Mouse (Mus musculus) embryonic facial prominence, embryonic 11.5 days (tissue): ENCODE measurements around the gene Slc25a34. TPM values are rescaled to one million over a fixed set of nuclear protein-coding genes. Genes with fewer than 3 reads are reported as not detected.

Experiments
- ATAC-seq: fragments of 200-750 bp; cut with Nextera tagmentation; replicated peaks from 2 replicates; pipeline ENCODE4 v1.8.0; 2017; ENCODE audit warnings: low read depth; ENCODE audit not compliant: insufficient number of reproducible peaks, low FRiP score, low TSS enrichment
- DNase-seq: peaks from one replicate; pipeline ENCODE4 v3.0.0-alpha.2; 2015; ENCODE audit warnings: low spot score
- H3K27ac ChIP-seq: fragments of 300-500 bp; sonication (generic); replicated peaks from 2 replicates; pipeline ENCODE4 v1.5.1; 2014; ENCODE audit warnings: mild to moderate bottlenecking, low read depth, low read length, control low read depth
- H3K27me3 ChIP-seq: fragments of 300-500 bp; sonication (generic); 2 replicates; pipeline ENCODE4 v1.6.1; 2014; ENCODE audit warnings: mild to moderate bottlenecking, low read length, moderate library complexity, mixed read lengths; ENCODE audit not compliant: control insufficient read depth, insufficient read depth
- H3K36me3 ChIP-seq: fragments of 300-500 bp; sonication (generic); replicated peaks from 2 replicates; pipeline ENCODE4 v1.6.1; 2014; ENCODE audit warnings: low read depth, mild to moderate bottlenecking, low read length, moderate library complexity, mixed read lengths; ENCODE audit not compliant: control insufficient read depth, insufficient read depth
- H3K4me1 ChIP-seq: fragments of 300-500 bp; sonication (generic); 2 replicates; pipeline ENCODE4 v1.6.1; 2014; ENCODE audit warnings: low read length, mixed read lengths; ENCODE audit not compliant: control insufficient read depth, insufficient read depth
- H3K4me2 ChIP-seq: fragments of 300-500 bp; sonication (generic); 2 replicates; pipeline ENCODE4 v1.6.1; 2014; ENCODE audit warnings: low read depth, mild to moderate bottlenecking, control low read depth, low read length, moderate library complexity
- H3K4me3 ChIP-seq: fragments of 300-500 bp; sonication (generic); 2 replicates; pipeline ENCODE4 v1.5.1; 2014; ENCODE audit warnings: low read depth, low read length, control low read depth
- H3K9ac ChIP-seq: fragments of 300-500 bp; sonication (generic); replicated peaks from 2 replicates; pipeline ENCODE4 v1.6.1; 2014; ENCODE audit warnings: mild to moderate bottlenecking, control low read depth, low read length
- H3K9me3 ChIP-seq: fragments of 300-500 bp; sonication (generic); replicated peaks from 2 replicates; pipeline ENCODE4 v1.6.1; 2016; ENCODE audit warnings: mild to moderate bottlenecking, low read length, inconsistent platforms, mixed read lengths; ENCODE audit not compliant: control insufficient read depth
- WGBS: fragments of 180-500 bp; shearing (Covaris S2); extraction: QIAGEN DNeasy Blood & Tissue Kit; methylation state at CpG from one replicate; pipeline ENCODE4 v1.1.7; 2014; 5-methylcytosine and 5-hydroxymethylcytosine counted together
- polyA plus RNA-seq: library from polyadenylated mRNA; unstranded; fragments of >200 nt; fragmentation: Nextera tagmentation; extraction: Ambion mirVana; gene quantifications from 2 replicates; pipeline ENCODE4 v1.2.1, GENCODE M21; 2014

The Slc25a34 gene
- polyA plus RNA-seq, 1 experiment from 2014 or later, result not detected

GRCm38 (mm10) chr4:141660884-141661283 lies 37.3 kb upstream of the Slc25a34 start:
- Histone ChIP-seq H3K4me3 (no peak overlapping the region), H3K27me3 (no peaks in the 10 kb centered on the region), H3K27ac (no peak overlapping the region), H3K4me1 (peaks cover 5% of the 10 kb centered on the region), H3K9me3 (no peaks in the 10 kb centered on the region), H3K4me2 (no peak overlapping the region), H3K36me3 (no peaks in the 10 kb centered on the region), H3K9ac (no peak overlapping the region)
- DNase-seq (no peak), ATAC-seq (no peak)
- 92% methylated on average over 11 of the region's 11 CpGs for WGBS

- no peak overlapping the region for H3K27ac ChIP-seq
- peak; percentile 28 for DNase-seq
- 41% methylated on average over 4 of the region's 4 CpGs for WGBS
- no peak for ATAC-seq
- H3K36me3 ChIP-seq, result no peaks in the 10 kb centered on the region
- H3K4me1 ChIP-seq, result peaks cover 4% of the 10 kb centered on the region
- no peaks in the 10 kb centered on the region for H3K27me3 ChIP-seq
- H3K4me2 ChIP-seq, result no peak overlapping the region
- no peak overlapping the region for H3K4me3 ChIP-seq
- H3K9ac ChIP-seq, result no peak overlapping the region
- H3K9me3 ChIP-seq, result no peaks in the 10 kb centered on the region
Observed at GRCm38 (mm10) chr4:141659739-141660138, 36.1 kb upstream of the Slc25a34 start.

- no peak for ATAC-seq
- H3K4me3 ChIP-seq, result no peak overlapping the region
- no peak overlapping the region for H3K27ac ChIP-seq
- 82% methylated on average over 6 of the region's 6 CpGs for WGBS
- no peaks in the 10 kb centered on the region for H3K4me1 ChIP-seq
- H3K9ac ChIP-seq, result no peak overlapping the region
- H3K36me3 ChIP-seq, result no peaks in the 10 kb centered on the region
- no peak overlapping the region for H3K4me2 ChIP-seq
- DNase-seq, result no peak
- no peaks in the 10 kb centered on the region for H3K9me3 ChIP-seq
- no peaks in the 10 kb centered on the region for H3K27me3 ChIP-seq
Observed at GRCm38 (mm10) chr4:141658846-141659484, 35.3 kb upstream of the Slc25a34 start.

GRCm38 (mm10) chr4:141656932-141657331 lies 33.3 kb upstream of the Slc25a34 start:
- DNase-seq (no peak), ATAC-seq (no peak)
- Histone ChIP-seq H3K27ac (no peak overlapping the region), H3K27me3 (no peaks in the 10 kb centered on the region), H3K36me3 (no peaks in the 10 kb centered on the region), H3K4me1 (no peaks in the 10 kb centered on the region), H3K4me2 (no peak overlapping the region), H3K4me3 (no peak overlapping the region), H3K9ac (no peak overlapping the region), H3K9me3 (no peaks in the 10 kb centered on the region)
- WGBS, result 83% methylated on average over 8 of the region's 8 CpGs

GRCm38 (mm10) chr4:141655908-141656608 lies 32.4 kb upstream of the Slc25a34 start:
- H3K4me2 ChIP-seq, result no peak overlapping the region
- no peak overlapping the region for H3K9ac ChIP-seq
- no peak for ATAC-seq
- H3K27ac ChIP-seq, result no peak overlapping the region
- no peaks in the 10 kb centered on the region for H3K27me3 ChIP-seq
- DNase-seq, result no peak
- H3K9me3 ChIP-seq, result no peaks in the 10 kb centered on the region
- H3K4me1 ChIP-seq, result no peaks in the 10 kb centered on the region
- H3K4me3 ChIP-seq, result no peak overlapping the region
- WGBS, result 88% methylated on average over 12 of the region's 12 CpGs
- no peaks in the 10 kb centered on the region for H3K36me3 ChIP-seq

GRCm38 (mm10) chr4:141654509-141654908 lies 30.9 kb upstream of the Slc25a34 start:
- Histone ChIP-seq H3K27ac (no peak overlapping the region), H3K36me3 (no peaks in the 10 kb centered on the region), H3K27me3 (no peaks in the 10 kb centered on the region), H3K9me3 (no peaks in the 10 kb centered on the region), H3K4me1 (no peaks in the 10 kb centered on the region), H3K9ac (no peak overlapping the region), H3K4me2 (no peak overlapping the region), H3K4me3 (no peak overlapping the region)
- 89% methylated on average over 6 of the region's 6 CpGs for WGBS
- DNase-seq (no peak), ATAC-seq (no peak)

- H3K27me3 ChIP-seq, result no peaks in the 10 kb centered on the region
- H3K9ac ChIP-seq, result no peak overlapping the region
- no peak overlapping the region for H3K27ac ChIP-seq
- no peak overlapping the region for H3K4me2 ChIP-seq
- H3K9me3 ChIP-seq, result no peaks in the 10 kb centered on the region
- WGBS, result 93% methylated on average over 13 of the region's 13 CpGs
- ATAC-seq, result no peak
- H3K4me1 ChIP-seq, result no peaks in the 10 kb centered on the region
- no peak for DNase-seq
- H3K4me3 ChIP-seq, result no peak overlapping the region
- H3K36me3 ChIP-seq, result no peaks in the 10 kb centered on the region; the same call in 1 of the 2 replicates
Observed at GRCm38 (mm10) chr4:141653813-141654212, 30.2 kb upstream of the Slc25a34 start.

- WGBS, result 90% methylated on average over 8 of the region's 8 CpGs
- ATAC-seq (no peak), DNase-seq (no peak)
- H3K4me3 ChIP-seq, result no peak overlapping the region
- no peaks in the 10 kb centered on the region for H3K9me3 ChIP-seq
- no peaks in the 10 kb centered on the region for H3K4me1 ChIP-seq
- no peak overlapping the region for H3K9ac ChIP-seq
- H3K4me2 ChIP-seq, result no peak overlapping the region
- no peak overlapping the region for H3K27ac ChIP-seq
- no peaks in the 10 kb centered on the region for H3K27me3 ChIP-seq
- no peaks in the 10 kb centered on the region; the same call in 1 of the 2 replicates for H3K36me3 ChIP-seq
Observed at GRCm38 (mm10) chr4:141653044-141653443, 29.4 kb upstream of the Slc25a34 start.
